Mouse (Mus musculus): ENCODE measurements around the gene Uqcrq. TPM values are rescaled to one million over a fixed set of nuclear protein-coding genes. Genes with fewer than 3 reads are reported as not detected.

Uqcrq gene
- polyA plus RNA-seq, 1 experiment, result 271 TPM

DNA sequence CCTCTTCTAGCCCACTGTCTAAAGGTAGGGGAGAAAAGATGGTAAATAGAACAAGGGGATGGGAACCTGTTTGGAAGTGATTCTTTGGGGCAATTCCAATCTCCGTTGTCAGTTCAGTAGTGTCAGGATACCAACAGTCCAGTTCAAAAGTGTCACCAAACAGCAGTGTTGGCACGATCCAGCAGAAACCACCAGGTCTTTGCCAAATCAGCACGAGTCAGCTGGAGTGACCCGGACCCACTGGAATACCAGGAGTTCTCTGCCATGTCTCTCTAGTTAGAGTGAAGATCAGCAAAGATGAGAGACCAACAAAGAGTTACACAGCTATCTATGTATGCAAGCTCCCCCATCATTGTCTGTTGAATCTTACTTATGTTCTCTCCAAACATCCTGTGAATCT, 16.8 kb downstream of the Uqcrq start:
- no peak overlapping the region for H3K27ac ChIP-seq (ENCODE audit: control insufficient read depth, insufficient read depth, low read depth, low read length, poor library complexity)
- no peak for TF ChIP-seq CTCF (IDR thresholded peaks at IDR 0.05; ENCODE audit: control insufficient read depth, insufficient read depth, low read length)
- TF ChIP-seq POLR2A (IDR thresholded peaks at IDR 0.05; ENCODE audit: borderline replicate concordance, control insufficient read depth, low read depth, low read length), result no peak
- whole genome bisulfite sequencing, result 87% methylated on average over 4 of the region's 4 CpGs
- H3K4me3 ChIP-seq (replicated peaks; ENCODE audit: control insufficient read depth, low read depth, low read length), result no peak overlapping the region
- H3K4me1 ChIP-seq (ENCODE audit: control insufficient read depth, insufficient read depth, low read length), result no peaks in the 10 kb centered on the region

- TF ChIP-seq CTCF (IDR thresholded peaks at IDR 0.05; ENCODE audit: control insufficient read depth, insufficient read depth, low read length) (0 out of 2 replicates have a peak, but pooled peaks have one; percentile 18), POLR2A (IDR thresholded peaks at IDR 0.05; ENCODE audit: borderline replicate concordance, control insufficient read depth, low read depth, low read length) (no peak)
Observed at GRCm38 (mm10) chr11:53411738-53412137, 18.9 kb downstream of the Uqcrq start.

GRCm38 (mm10) chr11:53403638-53404037, 27.0 kb downstream of the Uqcrq start:
- Histone ChIP-seq H3K4me3 (replicated peaks; ENCODE audit: control insufficient read depth, low read depth, low read length) (no peak overlapping the region), H3K4me1 (ENCODE audit: control insufficient read depth, insufficient read depth, low read length) (no peaks in the 10 kb centered on the region), H3K27ac (ENCODE audit: control insufficient read depth, insufficient read depth, low read depth, low read length, poor library complexity) (no peak overlapping the region)
- WGBS, result 70% methylated on average over 1 of the region's 1 CpGs
- TF ChIP-seq CTCF (IDR thresholded peaks at IDR 0.05; ENCODE audit: control insufficient read depth, insufficient read depth, low read length) (no peak), POLR2A (IDR thresholded peaks at IDR 0.05; ENCODE audit: borderline replicate concordance, control insufficient read depth, low read depth, low read length) (no peak)

More at GRCm38 (mm10) chr11:53411738-53412137, 18.9 kb downstream of the Uqcrq start:
- Histone ChIP-seq H3K4me1 (ENCODE audit: control insufficient read depth, insufficient read depth, low read length) (no peaks in the 10 kb centered on the region), H3K27ac (ENCODE audit: control insufficient read depth, insufficient read depth, low read depth, low read length, poor library complexity) (no peak overlapping the region), H3K4me3 (replicated peaks; ENCODE audit: control insufficient read depth, low read depth, low read length) (no peak overlapping the region)

- Histone ChIP-seq H3K4me1 (ENCODE audit: control insufficient read depth, insufficient read depth, low read length) (no peaks in the 10 kb centered on the region), H3K27ac (ENCODE audit: control insufficient read depth, insufficient read depth, low read depth, low read length, poor library complexity) (no peak overlapping the region), H3K4me3 (replicated peaks; ENCODE audit: control insufficient read depth, low read depth, low read length) (no peak overlapping the region)
- WGBS, result 5% methylated on average over 1 of the region's 1 CpGs
- TF ChIP-seq POLR2A (IDR thresholded peaks at IDR 0.05; ENCODE audit: borderline replicate concordance, control insufficient read depth, low read depth, low read length) (no peak), CTCF (IDR thresholded peaks at IDR 0.05; ENCODE audit: control insufficient read depth, insufficient read depth, low read length) (no peak)
Observed at GRCm38 (mm10) chr11:53393856-53394255, 36.8 kb downstream of the Uqcrq start.

DNA sequence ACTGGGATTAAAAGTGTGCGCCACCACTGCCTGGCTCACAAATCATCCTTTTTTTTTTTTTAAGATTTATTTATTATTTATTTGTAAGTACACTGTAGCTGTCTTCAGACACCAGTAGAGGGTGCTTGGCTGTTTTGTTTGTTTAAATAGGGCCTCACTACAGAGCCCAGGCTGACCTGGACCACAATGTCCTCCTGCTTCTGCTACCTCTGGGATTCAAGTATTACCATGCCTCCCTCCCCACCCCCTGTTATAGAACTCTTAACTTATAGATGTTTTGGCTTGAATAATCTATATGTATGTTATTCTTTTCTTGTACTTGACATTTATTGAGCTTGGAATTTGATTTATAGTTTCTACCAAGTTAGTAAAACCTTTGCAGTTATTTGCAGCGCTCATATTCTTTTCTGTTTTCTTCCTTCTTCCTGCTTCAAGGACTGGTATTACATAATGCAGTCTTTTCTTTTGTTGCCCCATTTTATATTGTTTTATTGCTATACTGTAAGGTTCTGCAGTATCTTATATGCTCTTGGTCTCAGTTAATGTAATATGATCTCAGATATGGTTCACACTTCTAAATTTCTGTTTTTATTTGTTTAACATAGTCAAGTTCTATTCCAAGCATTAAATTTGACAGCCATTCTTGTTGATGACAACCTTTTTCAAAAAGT, 46.7 kb downstream of the Uqcrq start:
- Histone ChIP-seq H3K4me3 (replicated peaks; ENCODE audit: control insufficient read depth, low read depth, low read length) (no peak overlapping the region), H3K27ac (ENCODE audit: control insufficient read depth, insufficient read depth, low read depth, low read length, poor library complexity) (no peak overlapping the region), H3K4me1 (ENCODE audit: control insufficient read depth, insufficient read depth, low read length) (no peaks in the 10 kb centered on the region; the same call in 1 of the 2 replicates)
- WGBS, result 87% methylated on average over 2 of the region's 2 CpGs
- no peak for TF ChIP-seq POLR2A (IDR thresholded peaks at IDR 0.05; ENCODE audit: borderline replicate concordance, control insufficient read depth, low read depth, low read length)
- TF ChIP-seq CTCF (IDR thresholded peaks at IDR 0.05; ENCODE audit: control insufficient read depth, insufficient read depth, low read length), result no peak

- H3K4me3 ChIP-seq (replicated peaks; ENCODE audit: control insufficient read depth, low read depth, low read length), result no peak overlapping the region
- H3K27ac ChIP-seq (ENCODE audit: control insufficient read depth, insufficient read depth, low read depth, low read length, poor library complexity), result no peak overlapping the region
- TF ChIP-seq POLR2A (IDR thresholded peaks at IDR 0.05; ENCODE audit: borderline replicate concordance, control insufficient read depth, low read depth, low read length) (no peak), CTCF (IDR thresholded peaks at IDR 0.05; ENCODE audit: control insufficient read depth, insufficient read depth, low read length) (no peak)
- 80% methylated on average over 1 of the region's 1 CpGs for WGBS
- H3K4me1 ChIP-seq (ENCODE audit: control insufficient read depth, insufficient read depth, low read length), result no peaks in the 10 kb centered on the region; the same call in 1 of the 2 replicates
Observed at GRCm38 (mm10) chr11:53378918-53379317, 51.7 kb downstream of the Uqcrq start.

Other genes starting within 250 kb of the Uqcrq start
- gene Hspa4, start 130.4 kb downstream of the Uqcrq start, polyA plus RNA-seq (2011; ENCODE audit: insufficient read depth, insufficient read length, low replicate concordance, missing spikeins), result 41.5 and 98.4 TPM in 2 replicates
- gene Zcchc10, start 106.2 kb downstream of the Uqcrq start, polyA plus RNA-seq (2011; ENCODE audit: insufficient read depth, insufficient read length, low replicate concordance, missing spikeins), result 9.6 and 16.2 TPM in 2 replicates
- gene Aff4, start 80.0 kb downstream of the Uqcrq start, polyA plus RNA-seq (2011; ENCODE audit: insufficient read depth, insufficient read length, low replicate concordance, missing spikeins), result 7.9 and 36.2 TPM in 2 replicates
- not detected in 2 replicates for gene Leap2, start 7.7 kb downstream of the Uqcrq start, polyA plus RNA-seq (2011; ENCODE audit: insufficient read depth, insufficient read length, low replicate concordance, missing spikeins)
- gene Gdf9, start 192 bp upstream of the Uqcrq start, polyA plus RNA-seq (2011; ENCODE audit: insufficient read depth, insufficient read length, low replicate concordance, missing spikeins), result 0.85 TPM in 1 of 2 replicates, not detected in the other
- gene Gm10447, start 26.3 kb upstream of the Uqcrq start, polyA plus RNA-seq (2011; ENCODE audit: insufficient read depth, insufficient read length, low replicate concordance, missing spikeins), result 0.41 TPM in 1 of 2 replicates, not detected in the other
- gene Shroom1, start 26.4 kb upstream of the Uqcrq start, polyA plus RNA-seq (2011; ENCODE audit: insufficient read depth, insufficient read length, low replicate concordance, missing spikeins), result 0.70 TPM in 1 of 2 replicates, not detected in the other
- gene Gm9837, start 39.6 kb upstream of the Uqcrq start, polyA plus RNA-seq (2011; ENCODE audit: insufficient read depth, insufficient read length, low replicate concordance, missing spikeins), result not detected in 2 replicates
- gene Gm9945, start 49.3 kb upstream of the Uqcrq start, polyA plus RNA-seq (2011; ENCODE audit: insufficient read depth, insufficient read length, low replicate concordance, missing spikeins), result not detected in 2 replicates
- gene Sowaha, start 49.4 kb upstream of the Uqcrq start, polyA plus RNA-seq (2011; ENCODE audit: insufficient read depth, insufficient read length, low replicate concordance, missing spikeins), result 8.2 and 13.3 TPM in 2 replicates
- gene Sept8, start 88.4 kb upstream of the Uqcrq start, polyA plus RNA-seq (2011; ENCODE audit: insufficient read depth, insufficient read length, low replicate concordance, missing spikeins), result 38.7 and 52.2 TPM in 2 replicates
- gene Kif3a, start 136.5 kb upstream of the Uqcrq start, polyA plus RNA-seq (2011; ENCODE audit: insufficient read depth, insufficient read length, low replicate concordance, missing spikeins), result 3.7 and 4.5 TPM in 2 replicates
- not detected in 2 replicates for gene Il4, start 187.8 kb upstream of the Uqcrq start, polyA plus RNA-seq (2011; ENCODE audit: insufficient read depth, insufficient read length, low replicate concordance, missing spikeins)
- not detected in 2 replicates for gene Il13, start 203.9 kb upstream of the Uqcrq start, polyA plus RNA-seq (2011; ENCODE audit: insufficient read depth, insufficient read length, low replicate concordance, missing spikeins)